Mouse (Mus musculus): ENCODE results near the gene Rab7.

GRCm38 (mm10) chr6:88056866-88057265, 11.8 kb upstream of the Rab7 start:
- TF ChIP-seq POLR2A (IDR thresholded peaks at IDR 0.05; ENCODE audit: low read depth, low read length) (no peak), CTCF (IDR thresholded peaks at IDR 0.05; ENCODE audit: extremely low read depth, insufficient read length, insufficient replicate concordance, low read depth, low read length) (no peak)
